Mouse (Mus musculus): ENCODE results near the gene Rpap3.

DNA sequence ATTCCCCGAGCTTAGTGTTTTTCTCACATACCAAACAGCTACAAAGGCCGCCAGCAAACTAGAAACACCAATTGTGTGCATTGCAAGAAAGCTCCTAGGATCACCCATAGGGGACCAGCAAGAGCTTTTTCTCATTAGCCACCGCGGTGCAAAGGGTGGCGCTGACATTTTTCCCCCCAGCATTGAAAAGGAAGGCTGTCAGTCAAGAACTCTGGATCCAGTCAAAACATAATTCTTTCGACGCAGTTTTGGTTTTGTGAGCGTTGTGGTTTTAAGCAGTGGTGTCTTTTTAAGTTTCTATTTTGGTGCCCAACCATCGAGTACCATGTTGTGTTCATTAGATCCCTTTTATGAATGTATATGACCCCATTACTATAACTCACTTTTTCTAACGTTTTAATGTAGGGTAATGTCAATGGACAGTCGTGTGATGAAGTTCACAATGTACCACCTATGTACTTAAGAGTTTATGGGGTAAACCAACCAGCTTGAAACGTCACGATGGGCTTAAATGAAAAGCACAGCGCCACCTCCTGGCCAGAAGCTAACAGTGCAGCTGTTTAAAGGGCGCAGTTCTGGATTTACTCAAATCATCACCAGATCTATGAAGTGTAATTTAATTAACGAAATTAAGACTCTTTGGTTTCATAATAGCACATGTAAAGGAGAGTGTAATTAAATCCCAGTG is 40.5 kb downstream of the Rpap3 start:
- no peak for TF ChIP-seq CTCF (IDR thresholded peaks at IDR 0.05; ENCODE audit: insufficient read depth, low read depth, low read length)
- no peak for TF ChIP-seq POLR2A (IDR thresholded peaks at IDR 0.05; ENCODE audit: insufficient read depth, low read depth, low read length)

Data from olfactory bulb, adult 2 months (tissue).